Mouse (Mus musculus) layer of hippocampus, adult 8-10 months (tissue): Measurements from ENCODE around the gene Dennd1b. TPM values are rescaled to one million over a fixed set of nuclear protein-coding genes. Genes with fewer than 3 reads are reported as not detected.

ENCODE experiments used
- DNase-seq, 2 experiments: peaks; one replicate each; pipeline ENCODE4 v3.0.0; 2022; ENCODE audit warnings: low spot score in 2 of 2
- total RNA-seq, 4 experiments: library from RNA; stranded (reverse); gene quantifications; 2 replicates each; pipeline ENCODE4 v1.2.4; 2022

The Dennd1b gene
- total RNA-seq, 4 experiments from 2014 or later, result 45.2 to 65.3 (median 56.2) TPM

DNA sequence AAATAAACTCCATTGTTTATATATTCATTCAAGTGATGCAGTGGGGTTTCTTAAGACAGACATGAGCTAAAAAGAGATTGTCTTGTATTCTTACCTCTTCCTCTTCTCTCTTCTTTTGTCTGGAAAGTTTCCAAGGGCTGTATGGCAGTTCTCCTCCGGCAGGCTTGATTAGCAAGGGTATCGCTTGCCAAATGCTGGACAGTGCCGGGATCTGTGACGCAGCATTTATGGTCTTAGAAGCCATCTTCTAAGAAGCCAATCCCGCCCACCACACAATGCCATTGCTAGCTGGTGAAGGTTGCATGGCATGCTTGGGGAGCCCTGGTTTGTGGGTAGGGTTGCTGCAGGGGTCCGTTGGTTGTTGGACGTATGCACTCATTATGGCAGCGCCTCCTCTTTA lies 115.8 kb downstream of the Dennd1b start:
- no peak for DNase-seq

DNA sequence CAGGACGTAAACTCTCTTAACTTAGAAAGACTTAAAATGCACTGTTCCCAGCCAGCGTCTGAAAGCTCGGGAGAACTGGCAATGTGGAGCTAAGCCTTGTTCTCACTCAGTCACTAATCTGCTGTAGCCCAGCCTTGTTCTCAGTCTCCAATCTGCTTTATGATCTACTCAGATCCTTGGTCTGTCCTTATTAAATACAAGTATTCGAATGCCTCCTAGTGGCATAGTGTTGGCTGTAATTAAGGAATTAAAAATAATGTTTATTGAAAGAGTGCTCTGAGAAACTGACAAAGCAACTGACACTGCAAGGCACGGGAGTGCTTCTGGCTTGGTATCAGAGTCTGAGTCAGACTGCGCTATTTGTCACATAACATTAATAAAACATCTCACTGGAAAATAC lies 116.3 kb downstream of the Dennd1b start:
- peak; percentile 22 to 23 for DNase-seq

DNA sequence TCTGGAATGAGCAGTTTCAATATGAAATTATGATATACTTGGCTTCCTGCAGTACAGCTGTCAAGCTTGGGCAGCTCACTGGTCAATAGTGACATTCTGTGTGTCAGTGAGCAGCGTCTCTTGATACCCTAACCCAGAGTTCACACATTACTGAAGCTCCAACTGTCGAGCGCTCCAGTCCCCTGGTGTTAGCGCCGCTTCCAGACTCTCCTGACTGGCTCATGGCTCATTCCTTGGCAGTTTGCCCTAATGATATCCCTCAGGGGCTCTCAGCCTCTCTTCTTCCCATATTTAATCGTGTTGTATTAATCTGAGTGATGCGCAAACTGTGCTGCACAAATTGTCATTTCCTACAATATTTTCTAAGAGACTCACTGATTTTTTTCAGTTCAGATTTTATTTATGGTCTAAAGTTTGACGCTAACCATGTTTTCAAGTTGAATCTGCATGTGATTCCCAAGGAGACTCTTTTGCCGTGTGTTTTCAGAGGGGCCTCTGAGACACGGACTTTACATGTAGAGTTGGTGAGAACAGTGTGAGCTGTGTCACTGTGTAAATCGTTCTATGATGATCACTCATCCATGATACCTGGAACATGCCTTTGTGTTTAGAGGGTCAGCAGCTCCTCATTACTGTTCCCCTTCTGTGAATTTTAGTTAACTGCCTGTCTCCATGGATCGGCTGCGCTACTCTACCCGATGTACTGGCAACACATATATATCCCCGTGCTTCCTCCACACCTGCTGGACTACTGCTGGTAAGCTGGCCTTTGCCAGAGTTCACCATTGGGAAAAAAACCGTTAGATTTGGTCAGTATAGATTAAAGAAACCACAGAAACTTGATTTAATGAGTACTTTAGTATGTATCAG lies 117.5 kb downstream of the Dennd1b start:
- DNase-seq, result no peak

DNA sequence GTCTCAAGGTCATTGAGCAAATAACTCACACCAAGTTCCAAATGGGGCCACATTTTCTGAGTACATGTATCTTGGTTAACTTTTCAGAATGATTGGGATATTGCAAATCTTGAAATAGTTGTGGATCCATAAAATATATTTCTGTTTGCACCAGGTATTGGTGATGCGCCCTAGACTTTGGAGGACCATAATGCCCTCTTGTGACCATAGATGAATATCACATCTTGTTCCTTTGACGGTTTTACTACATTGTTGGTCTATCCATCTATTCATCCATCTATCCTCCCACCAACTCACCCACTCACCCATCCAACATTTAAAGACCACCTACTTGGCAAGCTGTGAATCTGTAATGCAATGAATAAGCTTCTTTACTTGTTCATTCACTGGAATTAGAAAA lies 120.1 kb downstream of the Dennd1b start:
- DNase-seq, result no peak

DNA sequence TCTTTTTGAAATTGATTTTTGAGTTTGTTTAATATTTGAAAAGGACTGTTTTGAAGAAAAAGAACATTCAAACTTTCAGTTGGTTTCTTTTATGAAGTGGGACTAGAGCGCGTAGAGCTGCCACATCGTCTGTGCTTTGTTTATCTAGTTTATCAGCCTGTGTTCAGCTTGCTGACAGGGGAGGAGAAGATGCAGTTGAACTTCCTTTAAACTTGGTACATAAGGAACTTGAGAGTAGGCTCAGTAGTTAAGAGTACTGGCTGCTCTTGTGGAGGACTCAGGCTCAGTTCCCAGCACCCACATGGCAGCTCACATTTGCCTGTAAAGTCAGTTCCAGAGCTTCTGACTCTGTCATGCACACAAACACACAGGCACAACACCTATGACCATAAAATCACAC lies 124.3 kb downstream of the Dennd1b start:
- DNase-seq, result no peak

DNA sequence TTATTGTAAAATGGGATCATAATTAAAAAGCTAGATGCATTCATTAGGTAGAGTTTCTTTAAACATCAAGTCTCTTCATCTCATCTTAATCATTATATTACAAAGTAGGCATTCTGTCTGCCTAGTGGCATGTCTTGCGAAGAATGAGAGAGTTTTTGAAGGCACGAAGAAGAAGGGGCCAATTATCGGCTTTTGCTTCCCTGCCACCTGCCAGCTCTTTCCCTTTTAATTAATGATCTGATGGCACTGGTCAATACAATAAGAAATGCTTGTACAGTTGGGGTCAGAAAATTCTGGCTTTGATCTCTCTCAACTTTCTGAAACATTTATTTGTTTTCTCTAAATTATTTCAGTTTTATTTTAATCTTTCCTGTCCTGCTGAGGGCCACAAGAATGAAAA lies 127.5 kb downstream of the Dennd1b start:
- no peak for DNase-seq

DNA sequence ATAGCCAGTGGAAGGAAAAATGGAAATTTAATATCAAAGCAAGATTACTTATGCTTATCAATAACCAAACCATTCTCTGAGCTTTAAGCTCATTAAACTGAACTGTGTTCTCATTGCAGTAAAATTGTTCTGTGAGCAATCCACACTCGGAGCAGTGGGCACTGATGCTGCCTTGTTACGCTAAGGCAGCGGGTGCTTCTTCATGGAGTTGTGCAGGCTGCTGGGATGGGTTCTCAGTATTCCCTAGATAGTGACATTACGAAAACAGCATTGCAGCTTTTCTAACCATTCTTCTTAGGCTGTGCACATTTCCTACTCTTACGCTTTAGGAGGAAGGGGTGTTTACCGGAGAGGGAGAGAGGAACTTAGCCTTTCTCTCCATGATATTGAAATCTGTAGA lies 128.5 kb downstream of the Dennd1b start:
- DNase-seq, result no peak

DNA sequence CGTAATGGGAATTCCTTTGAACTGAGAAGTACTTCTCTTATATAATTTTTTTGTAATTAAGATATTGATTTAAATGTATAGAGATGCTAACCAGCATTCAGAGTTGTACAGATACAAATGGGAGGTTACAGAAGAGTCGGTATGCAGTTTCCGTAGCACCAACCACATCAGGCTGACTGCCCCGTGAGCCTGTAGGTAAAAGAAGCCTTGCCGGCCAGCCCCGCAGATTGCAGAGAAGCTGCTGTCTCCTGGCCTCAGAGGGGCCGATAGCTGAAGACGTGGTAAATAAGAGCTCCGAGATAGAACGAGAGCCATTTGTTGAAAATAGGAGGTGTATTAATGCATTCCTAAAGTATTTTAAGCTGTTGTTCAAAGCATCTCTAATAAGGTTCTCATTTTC lies 128.9 kb downstream of the Dennd1b start:
- no peak for DNase-seq

DNA sequence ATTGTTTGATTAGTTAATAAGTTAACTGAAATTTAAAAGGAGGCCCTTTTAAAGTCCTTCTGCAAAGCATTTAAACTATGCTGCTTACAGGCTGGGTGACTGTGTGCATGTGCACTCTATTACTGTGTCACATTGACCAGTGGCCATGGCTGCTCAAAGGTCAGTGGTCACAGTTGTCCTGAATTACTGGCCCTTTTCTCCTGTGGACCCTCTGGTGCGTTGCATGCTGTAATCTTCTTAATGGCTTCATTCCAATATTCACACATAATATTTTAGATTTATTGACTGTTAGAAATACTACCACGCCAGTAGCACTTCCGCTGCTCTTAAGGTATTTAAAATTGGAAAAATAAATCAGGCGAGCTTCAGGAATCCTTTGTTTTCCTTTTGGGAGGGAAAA lies 129.5 kb downstream of the Dennd1b start:
- DNase-seq, result no peak

DNA sequence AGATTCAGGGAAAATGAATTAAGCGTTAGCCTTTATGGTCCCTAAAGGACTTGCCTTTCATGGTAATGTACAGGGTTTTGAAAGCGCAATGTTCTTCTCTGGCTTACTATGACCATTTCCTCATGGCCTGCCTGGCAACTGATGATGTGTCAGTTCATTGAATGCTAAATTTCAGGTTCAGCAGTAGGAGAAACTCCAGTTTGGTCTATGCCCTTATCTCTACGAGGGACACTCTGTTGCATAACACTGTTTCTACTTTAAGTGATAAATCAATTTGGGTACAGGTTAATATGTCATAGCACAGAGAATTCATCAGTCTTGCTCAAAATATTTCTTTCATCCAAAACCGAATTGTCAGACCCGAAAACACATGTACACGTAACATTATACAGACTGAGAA lies 133.1 kb downstream of the Dennd1b start:
- DNase-seq, result no peak

DNA sequence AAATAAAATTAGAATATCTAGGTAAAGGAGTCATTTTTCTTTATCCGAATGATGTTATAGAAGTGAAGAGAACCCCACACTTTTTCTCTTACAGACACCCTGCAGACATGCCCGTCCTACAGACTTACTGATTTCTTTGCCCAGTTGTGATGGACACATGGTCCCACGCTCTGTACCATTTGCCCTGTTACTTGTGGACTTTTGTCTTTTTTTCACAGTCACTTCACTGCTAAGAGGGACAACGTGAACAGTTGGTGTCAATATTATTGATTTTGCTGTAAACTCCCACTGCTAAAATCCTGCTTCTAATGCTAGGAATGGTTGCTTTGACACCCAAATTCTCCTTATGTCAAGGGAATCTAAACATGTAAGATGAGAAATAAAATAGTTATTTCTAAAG lies 134.9 kb downstream of the Dennd1b start:
- no peak for DNase-seq

DNA sequence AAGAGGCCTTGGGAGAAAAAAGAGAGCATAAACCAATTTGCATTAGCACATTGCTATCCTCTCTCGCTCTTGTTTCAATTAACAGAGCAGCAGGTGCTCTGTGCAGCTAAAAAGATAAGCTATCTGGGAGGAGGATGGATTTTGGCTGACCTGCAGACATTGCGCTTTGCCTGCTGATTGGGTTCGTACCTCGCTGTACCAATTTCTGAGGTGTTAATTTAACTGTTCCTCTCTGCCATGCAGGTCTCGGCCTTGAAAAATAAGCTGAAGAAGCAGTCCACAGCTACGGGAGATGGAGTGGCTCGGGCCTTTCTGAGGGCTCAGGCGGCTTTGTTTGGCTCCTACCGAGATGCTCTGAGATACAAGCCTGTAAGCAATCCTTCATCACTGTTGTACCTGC lies 138.5 kb downstream of the Dennd1b start:
- DNase-seq, result no peak

DNA sequence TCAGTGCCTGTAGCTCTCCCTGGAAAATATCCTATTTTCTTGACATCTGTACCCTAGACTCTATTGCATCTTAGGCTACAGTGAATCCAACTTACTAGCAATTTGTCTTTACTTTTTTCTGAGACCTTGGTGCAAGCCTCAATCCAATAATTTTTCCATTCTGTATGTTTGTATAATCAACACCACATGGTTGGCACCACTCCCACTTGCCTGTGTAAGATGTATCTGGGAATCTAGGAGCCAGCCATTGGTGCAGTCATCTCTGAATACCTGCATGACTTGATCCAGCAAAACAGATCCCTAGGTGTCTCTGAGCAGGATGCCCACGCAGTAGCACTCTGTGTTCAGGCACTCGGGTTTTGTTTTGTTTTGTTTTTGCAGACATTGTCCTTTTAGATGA lies 145.0 kb downstream of the Dennd1b start:
- no peak for DNase-seq

DNA sequence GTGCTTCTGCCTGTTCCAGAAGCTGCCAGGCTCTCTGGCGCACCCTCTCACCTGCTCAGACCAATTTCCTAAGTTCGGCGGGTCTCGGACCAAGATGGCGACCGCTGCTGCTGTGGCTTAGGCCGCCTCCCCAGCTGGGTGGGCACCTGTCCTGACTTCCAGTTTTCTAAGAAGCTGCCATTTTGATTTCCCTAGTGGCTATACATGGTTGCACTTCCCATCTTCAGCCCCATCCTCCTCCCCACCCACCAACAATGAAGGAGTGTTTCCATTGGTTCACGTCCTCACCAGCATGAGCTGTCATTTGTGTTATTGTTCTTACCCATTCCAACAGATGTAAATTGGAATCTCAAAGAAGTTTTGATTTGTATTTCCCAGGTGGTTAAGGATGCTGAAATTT lies 159.4 kb downstream of the Dennd1b start:
- DNase-seq, result no peak

DNA sequence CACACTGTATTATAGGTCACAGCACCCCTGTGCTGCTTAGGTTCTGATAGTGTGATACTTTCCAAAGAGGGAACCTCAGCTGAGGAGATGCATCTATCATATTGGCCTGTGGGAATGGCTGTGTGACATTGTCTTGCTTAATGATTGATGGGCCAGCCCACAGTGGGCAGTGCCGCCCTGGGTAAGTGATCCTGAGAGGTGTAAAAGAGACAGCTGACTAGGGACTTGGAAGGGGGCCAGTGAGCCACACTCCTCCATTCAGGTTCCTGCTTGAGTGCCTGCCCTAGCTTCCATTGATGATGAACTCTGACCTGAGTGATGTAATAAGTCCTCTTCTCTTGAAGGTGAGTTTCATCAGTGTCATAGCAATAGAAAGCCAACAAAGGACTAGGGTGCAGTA lies 176.4 kb downstream of the Dennd1b start:
- no peak for DNase-seq

DNA sequence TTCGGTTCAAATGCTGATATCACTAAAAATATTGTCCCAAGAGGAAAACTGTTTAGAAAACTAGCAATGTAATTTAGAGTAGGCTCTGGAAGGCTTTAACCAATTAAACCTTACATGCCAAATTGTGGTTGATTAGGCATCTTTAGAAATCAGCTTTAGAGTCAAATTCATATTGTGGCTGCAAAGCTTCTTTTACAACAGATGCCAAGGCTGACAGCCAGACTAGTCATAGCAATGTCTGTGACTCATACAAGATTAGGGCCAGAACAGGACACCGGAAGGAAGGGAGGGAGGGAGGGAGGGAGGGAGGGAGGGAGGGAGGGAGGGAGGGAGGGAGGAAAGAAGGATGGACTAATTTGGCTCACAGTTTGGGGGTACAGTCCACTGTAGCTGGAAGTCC lies 182.3 kb downstream of the Dennd1b start:
- no peak for DNase-seq

DNA sequence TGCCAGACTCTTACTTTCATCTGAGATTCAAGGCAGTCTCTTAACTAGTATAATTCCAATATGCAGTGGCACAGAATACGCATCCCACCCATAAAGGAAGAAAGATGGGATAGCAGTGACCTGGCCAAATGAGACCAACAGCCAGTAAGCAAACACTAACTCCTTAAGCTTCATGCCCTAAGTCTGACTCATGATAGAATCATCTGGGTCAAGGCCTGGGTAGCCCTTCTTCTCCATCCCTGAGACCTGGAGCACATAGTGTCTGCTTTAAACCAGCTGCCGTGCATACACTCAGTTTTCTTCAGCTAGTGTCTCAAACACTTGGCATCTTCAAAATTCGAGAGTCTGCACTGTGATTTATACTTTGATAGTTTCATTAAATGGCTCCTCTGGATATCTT lies 183.1 kb downstream of the Dennd1b start:
- no peak for DNase-seq

DNA sequence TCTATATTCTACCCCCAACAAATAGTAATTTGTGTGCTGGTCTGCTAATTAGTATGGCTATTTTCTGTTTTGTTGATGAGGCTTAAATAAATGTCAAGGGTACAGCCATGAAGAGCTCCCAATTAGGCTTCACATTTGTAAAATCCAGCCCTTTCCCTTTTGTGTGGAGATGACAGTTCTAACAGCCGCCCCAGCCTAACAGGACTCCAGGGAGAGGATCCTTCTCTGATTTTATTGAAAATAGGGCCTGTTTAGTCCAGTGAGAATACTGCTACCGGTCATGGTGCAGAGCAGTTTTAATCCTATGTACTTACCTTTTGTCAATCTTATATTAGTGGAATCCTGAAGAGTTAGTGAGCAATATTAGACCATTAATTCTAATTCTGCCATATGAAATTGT lies 189.8 kb downstream of the Dennd1b start:
- DNase-seq, result no peak

DNA sequence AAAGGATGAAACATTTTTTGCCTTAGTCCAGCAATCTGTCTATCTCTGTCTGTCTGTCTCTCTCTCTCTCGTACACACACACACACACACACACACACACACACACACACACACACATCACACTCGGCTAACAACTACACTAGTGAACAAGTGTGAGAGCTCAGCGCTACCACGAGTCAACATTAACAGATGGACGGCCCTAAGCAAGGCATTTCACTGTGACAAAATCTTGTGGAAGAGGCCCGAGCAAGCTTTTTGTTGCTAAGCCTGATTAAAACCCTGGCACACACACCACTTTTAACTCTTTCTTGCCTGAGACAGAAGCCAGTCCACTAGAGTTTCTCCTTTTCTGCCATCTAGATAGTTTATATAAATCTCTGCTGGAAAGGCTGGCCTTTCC lies 190.3 kb downstream of the Dennd1b start:
- DNase-seq, result no peak

DNA sequence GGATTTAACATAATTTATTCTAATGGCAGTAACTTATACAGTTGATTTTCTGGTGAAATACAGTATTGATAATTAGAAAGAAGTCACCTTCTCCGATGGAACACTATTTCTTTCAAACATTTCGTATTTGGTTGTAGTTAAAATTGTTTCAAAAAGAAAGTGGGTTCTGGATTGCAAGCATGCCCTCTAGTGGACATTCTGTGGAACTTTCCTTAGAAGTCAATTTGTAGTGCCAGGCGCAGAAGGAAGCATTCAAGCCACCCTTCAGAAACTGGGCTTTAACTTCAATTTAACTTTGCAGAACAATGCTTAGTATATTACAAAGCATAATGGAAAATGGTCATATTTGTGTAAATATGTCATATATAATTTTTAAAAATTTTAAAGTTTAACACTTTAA lies 193.2 kb downstream of the Dennd1b start:
- no peak for DNase-seq

DNA sequence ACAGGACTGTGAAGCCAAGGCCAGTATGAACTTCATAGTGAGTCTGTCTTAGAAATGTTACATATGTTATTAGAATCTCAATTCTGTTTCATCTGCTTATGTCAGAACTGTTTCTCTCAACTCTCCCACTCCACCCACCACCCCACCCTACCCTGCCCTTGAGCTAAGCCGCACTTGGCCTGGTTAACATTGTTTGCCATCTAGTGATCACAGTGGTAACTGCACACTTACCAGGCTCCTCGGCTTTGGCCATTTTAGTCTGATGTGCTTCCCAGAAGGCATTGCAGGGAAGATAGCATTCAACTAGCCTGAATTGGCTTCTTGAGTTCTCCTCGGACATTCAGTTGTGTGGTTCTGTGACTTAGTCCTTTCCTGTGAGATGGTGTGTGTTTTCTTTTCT lies 198.4 kb downstream of the Dennd1b start:
- DNase-seq, result no peak

DNA sequence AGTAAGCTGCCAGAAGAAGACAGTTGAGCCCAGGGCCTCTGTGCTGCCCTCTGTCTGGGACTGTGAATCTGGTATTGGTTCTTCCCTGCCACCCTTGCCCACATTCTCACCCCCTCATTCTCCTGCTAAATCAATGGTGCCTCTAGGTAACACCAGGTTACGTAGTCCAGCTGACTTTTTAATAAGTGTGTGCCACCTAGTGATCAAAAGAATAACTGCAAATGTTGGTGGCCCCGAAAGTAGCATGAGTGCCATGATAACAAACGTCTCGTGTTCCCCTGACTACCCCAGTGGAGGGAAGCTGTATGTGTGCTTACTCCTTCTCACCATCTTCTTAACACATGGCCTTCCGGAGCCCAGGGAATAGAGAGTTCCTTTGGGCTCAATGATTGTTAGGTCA lies 199.6 kb downstream of the Dennd1b start:
- DNase-seq, result peak in 1 of 2 experiments; percentile 30

DNA sequence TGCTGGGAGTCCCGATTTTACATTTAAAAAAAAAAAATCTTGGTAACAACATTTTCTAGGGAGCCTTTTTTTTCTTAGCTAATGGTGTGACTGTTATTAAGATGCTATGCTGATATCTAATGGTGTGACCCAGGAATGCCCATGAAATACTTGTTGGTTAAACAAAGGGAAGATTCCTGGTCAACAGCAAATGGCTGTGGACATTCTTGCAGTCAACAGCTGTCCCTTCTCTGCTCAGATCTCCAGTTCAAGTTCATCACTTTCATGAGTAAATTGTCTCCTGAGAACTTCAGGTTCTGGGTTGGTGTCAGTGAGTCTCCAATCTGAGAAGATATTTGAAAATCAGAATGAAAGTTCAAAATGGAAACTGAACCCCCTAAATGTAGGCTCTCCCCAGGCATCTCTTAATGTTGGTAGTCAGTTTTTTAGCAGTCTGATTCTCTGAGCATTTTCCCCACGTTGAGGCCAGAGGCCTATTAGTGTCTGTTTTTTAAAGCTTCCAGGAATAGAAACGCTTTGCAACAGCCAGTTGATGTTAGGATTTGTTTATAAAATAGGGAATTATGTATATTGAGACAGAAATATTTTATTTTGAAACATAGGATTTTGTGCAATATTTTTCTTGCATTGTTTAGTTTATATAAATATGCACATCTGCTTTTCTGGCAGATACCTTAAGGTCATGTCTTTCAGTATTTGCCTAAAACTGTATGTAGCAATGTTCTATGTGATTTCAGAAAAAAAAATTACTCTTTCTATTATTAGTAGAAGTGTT lies 211.0 kb downstream of the Dennd1b start:
- DNase-seq, result no peak
